Mouse (Mus musculus) retina, adult 2 months (tissue): ENCODE measurements at regions not wholly inside any gene's neighbourhood (a gene's known extent, or its start where the extent isn't known, plus 50 kb on each side); places are given as distances from the start of the nearest gene placed in this dataset.

Experiments
- DNase-seq: peaks from one replicate; pipeline ENCODE4 v3.0.0-alpha.2; 2012; ENCODE audit warnings: low read depth, low spot score

DNA sequence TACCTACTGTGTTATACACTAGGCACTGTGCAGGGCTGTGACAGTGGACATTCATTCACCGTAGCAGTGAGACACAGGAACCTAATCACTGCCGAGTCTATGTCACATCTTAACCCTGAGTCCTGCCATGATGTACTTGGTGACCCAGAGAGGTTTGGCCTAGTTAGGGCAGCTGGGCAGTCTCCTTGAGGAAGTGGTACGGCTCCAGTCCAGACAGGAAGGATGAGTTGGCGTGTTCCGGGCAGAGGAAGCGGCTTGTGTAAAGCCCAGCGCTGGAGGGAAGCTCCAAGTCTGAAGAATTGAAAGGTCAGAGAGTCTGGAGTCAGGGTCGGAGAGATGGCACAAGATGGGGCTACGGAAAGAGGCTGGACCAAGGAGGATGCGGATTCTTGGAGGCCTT lies 99.4 kb upstream of the Smim15 start:
- no peak for DNase-seq

DNA sequence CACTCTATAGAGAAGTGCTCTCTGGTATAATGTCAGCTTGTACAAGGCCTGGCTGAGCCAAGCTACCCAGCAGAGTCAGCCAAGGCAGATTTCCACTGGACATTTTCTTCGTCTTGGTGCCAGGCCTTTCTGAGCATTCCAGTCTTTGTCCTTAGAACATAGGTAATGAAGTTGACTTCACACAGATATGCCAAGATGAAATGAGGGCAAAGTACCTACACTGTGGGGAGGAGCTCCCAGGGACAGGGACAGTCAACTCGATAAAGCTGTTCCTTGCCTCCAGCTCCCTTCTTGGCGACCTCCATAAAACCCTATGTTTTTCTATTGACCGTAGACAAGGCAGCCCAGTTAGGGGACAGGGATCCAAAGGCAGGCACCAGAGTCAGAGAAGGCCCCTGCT lies 101.3 kb upstream of the Smim15 start:
- no peak for DNase-seq

DNA sequence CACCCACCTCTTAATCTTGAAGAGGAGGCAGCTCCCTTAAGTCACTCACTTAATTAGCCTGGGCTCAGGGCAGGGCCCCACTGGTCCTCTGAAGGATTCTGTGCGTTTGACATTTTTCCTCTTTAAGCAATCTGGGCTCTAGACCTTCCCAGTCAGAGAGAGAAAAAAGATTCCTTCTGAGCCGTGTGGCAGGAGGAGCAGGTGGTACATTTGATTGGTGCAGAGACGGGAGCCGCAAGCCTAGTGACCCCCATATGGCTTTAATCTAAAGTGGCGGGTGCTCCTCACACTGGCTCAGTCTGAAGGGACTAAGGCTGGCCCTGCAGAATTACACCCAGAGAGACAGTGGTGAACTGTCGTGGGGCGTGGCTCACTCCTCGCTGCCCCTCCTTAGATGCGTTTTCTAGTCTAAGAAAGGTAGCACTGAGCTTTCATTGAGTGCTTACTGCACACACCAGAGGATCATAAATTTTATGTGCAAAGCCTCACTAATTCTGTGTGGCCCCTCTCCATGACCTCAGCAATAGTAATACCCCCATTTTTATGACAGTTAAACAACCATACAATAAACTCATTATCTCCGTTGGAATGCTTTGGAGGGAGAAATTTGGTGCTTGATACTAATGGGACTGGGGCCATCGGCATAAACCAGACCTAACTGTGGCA lies 101.8 kb upstream of the Smim15 start:
- DNase-seq: no peak

DNA sequence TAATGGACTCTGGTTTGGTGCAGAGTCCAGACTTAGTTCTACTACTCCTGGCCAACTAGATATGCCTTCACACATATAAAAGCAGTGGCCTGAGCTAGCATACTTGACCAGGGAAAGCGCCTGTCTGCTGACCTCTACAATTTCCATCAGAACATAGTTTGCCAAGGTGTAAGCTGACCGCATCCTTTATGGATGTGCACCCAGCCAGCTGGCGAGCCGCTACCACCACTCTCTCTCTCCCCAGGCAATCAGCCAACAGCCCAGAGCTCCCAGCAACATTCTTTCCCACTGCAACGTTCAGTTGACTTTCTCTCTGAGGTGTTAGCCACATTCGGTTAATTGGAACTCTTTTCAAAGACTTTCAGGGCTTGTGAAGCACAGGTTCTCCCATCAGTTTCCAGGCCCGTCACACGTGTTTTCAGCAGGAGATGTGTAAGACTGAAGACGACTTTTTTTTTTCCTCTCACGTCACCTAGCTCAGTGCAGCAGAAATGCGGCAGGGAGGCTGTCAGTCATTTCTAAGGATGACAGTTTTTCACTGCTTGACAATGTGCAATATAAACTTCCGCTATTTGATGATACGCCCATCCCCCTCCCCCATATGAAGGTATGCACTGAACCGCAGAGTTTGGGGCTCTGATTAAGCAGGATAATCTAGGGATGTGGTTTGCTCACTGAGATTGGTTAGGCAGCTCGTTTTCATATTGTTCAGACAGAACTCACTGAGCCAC lies 104.2 kb upstream of the Smim15 start:
- no peak for DNase-seq

DNA sequence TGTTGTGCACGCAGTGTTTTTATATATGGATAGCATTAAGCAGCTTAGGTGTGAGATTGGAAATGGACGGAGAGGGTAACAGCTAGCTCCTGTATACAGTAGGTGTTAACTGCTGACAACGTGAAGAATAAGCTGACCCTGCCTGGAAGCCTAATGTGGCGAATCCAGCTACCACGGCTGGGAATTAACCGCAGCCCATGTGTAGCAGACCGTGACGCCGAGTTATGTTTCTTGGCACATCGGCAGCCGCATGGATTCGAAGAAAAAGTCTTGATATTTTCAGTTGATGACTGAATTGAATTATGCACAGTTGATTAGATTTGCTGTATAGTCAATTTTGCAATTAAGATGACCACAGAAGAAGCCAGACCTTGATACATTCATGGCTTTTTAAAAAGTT lies 108.6 kb upstream of the Smim15 start:
- no peak for DNase-seq

DNA sequence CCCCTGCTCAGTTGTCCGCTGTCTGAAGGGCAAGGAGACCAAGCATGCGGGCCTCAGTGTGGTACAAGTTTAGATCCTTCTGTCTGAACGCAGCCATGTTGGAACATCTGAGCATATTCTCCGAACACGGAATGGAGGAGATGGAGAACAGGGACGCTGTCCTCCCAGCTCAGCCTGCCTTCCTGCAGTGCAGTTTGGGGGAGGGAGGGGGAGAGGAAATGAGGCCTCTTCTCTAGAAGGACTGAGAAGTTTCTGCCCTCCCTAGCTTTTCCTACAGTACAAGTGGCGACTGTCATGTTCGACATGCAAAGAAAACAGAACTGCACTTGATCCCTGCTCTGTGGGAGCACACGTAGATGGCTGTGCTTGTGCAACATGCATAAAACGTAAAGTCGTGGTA lies 109.6 kb upstream of the Smim15 start:
- DNase-seq: no peak

DNA sequence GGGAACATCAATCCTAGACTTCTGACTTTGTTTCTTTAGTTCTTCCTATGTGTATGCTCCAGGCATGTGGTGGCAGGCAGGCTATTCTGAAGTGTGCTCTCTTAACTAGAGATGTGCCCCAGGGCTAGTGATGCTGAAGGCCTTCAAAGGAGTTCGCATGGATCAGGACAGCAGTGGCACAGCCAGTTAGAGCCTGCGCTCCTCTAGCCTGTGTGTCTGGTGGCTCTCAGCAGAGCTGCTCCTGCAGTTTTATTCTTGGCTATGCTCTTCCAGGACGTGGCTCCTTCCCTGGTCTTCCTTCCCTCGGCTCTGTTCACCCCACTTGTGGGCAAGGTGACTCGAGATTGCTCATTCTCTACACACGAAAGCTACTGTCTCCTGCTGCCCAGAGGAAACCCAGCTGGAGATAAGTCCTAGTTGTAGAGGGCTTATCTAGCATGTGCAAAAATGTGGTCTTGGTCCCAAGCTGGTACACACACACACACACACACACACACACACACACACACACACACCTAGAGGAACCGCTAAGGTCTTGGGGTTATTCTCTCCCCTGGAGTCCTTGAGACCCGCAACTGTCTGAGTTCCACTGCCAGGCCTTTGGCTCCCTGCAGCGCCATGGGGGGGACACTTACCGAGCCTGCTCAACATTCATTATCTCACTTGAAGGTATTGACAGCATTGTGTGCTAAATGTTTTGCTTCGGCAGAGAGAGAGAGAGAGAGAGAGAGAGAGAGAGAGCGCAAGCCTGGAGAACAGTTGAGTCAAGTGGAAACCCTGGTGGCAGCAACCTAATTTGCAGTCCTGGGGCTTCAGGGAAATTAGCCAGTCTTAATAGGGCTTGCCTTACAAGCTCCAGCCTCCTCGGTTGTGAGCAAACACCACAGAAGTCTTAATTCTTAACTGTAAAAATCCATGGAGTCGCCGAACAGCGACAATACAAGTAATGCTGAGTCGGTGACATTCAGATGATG lies 110.4 kb upstream of the Smim15 start:
- DNase-seq: no peak

DNA sequence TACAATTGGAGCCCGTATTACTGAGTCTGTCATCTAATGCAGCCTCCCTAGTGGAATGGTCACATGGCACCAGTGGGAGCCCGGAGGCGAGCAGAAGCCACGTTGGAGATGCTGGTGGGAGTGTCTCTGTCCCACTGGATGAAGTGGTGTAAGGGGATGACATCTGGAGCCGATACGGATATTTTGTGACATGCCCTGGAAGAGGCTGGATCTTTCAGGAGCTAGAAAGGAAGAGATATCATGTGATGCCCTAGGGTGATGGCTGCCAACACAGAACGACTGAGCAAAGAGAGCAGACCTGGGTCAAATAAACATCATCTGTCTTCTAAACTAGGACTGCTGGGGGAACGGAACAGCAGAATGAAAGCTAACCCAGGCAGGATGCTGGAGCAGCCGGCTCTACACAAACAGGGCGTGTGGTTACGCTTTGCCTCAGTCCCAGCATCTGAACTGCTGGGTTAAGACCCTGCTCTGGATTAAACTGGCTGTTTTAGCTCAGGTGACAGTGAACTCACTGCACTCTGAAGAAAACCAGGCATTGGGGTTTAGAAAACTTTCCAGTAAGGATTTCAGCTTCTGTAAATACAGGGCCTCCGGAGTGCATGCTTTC lies 111.7 kb upstream of the Smim15 start:
- no peak for DNase-seq

DNA sequence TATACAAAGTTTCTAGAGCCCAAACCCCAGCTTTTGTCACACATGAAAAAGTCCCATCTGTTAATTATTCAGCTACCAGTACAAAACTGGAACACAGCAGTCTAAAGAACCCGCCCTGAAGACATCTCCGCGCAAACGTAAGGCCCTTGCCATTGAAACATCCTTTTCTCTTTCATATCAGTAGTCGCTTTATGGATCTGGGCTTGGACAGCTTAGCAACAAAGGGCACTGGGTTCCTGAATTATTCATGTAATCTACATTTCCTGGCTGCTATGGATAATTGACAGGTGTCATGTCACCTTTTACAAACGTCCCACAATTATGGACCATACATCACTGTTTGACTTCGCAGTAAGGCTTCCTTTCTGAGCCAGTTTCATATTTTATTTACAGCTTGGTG lies 113.0 kb upstream of the Smim15 start:
- DNase-seq: no peak

DNA sequence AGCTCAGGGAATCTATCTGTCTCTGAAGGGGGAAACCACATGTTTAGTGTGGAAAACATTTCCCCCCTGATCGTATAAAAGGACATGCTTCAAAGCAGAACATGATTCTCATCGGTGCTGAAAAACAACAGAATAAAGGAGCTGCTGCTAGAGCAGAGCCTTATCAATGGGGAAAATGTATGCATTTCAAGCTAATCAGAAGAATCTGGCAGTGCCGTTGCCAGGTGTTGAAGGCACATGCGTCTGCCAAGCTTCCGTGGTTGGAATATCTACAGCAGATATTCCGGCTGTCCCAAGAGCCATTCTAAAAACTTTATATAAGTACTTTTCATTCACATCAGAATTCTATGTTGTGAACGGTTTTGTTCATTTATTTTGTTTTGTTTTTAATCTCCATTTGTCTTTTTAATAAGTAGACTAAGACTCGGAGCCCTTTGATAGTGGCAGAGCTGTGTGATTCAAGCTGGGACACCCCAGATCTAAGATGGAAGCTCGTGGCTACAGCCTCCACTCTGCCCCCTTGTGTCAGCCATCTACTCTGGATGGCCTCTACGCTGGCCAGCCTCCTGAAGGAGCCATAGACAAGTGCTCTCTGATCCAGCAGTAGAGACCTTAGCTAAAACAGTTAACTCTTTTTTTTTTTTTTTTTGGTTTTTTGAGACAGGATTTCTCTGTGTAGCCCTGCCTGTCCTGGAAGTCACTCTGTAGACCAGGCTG lies 116.6 kb upstream of the Smim15 start:
- DNase-seq: no peak

DNA sequence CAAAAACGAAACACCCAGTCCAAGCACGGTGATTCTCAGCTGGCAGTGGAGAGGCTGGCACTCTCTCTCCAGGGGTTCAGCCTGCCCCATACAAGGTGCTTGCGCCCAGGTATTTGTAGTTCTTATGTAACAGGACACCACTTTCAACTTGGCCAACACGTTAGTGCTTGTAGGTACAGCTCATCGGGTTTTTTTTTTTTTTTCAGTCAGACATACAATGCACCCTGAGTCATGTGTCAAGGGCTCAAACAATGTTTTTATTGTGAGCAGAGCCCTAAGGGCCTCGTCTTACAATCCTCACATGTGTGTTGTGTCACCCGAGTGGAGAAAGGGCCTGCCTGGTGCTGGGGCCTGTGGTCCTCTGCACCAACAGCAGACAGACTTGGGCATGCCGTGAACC lies 118.8 kb upstream of the Smim15 start:
- DNase-seq: no peak

DNA sequence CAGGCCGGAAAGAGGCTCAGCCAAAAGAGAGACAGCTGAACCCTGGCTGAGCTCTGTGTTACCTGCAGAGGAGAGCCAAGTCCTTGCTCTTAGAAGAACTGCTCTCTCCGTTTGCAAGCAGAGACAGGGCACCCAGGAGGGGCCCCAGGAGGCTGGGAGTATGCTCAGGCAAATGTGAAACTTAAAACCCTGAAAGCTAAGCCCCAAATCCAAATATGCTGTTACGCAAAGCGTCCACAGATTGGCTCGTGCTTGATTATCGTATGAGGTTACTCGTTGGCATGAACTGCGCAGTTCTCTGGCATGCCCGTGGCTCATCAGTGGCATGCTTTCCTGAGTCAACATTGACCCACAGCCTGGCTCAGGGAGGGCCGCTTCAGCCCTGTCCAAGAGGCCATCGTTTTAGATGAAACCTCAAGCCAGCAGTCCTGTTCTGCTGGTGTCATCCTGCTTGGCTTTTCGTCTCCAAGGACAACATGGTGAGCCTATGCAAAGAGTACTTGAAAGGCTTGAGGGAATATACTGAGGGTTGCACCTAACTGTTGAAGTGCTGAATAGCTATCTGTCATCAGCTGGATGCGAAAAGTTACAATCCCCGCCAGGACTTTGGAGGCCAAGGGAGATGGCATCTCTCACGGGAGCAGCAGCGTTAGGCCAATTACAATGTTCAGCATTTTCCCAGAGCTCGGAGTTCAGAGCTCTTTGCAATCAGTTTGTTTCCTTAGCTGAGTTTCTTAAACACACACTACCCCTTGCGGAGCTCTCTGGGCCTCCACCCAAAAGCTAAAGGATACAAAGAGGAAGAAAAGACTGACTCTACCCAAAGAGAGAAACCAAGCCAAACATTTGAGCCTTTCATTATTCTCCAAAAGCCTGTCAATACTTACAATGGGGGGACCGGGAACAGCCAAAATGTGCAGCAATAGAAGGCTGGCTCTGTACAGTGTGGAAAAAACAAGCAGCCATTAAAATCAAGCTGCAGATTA lies 120.8 kb upstream of the Smim15 start:
- no peak for DNase-seq

DNA sequence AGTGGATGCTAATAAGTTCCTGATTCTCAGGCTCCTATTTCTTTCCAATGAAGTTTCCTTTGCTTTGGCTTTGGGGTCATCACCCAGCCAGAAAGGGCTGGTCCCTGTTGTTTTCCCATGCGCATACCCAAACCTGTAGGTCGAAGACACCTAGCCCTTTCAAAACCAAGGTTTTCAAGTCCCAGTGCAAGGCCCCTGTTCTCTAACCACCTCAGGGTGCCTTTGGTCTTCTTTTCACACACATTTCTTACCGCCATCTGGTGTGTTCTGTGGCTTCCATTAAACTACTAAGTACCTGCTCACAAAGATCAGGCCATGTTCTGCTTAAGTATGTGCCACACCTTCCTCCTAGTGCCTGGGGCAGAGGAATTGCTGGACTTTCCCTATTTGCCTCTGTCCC lies 124.8 kb upstream of the Smim15 start:
- DNase-seq: no peak

DNA sequence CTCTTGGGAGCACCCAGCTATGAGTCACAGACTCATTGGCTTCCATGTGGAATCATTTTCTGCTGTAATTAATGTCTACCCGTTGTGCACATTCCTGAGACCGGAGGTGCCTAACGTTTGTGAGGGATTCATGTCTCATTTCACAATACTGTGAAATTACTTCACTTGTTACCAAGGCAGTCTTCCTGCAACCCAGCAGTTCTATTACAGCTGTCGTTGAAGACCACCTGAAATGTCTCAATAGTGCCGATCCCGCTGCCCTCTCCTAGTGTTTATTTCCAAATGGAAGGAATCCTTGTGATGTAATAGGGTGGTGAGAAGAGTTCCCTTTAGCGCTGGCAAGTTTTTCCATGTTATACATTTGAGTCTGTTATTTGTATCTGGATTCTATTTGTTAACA lies 125.8 kb upstream of the Smim15 start:
- no peak for DNase-seq

DNA sequence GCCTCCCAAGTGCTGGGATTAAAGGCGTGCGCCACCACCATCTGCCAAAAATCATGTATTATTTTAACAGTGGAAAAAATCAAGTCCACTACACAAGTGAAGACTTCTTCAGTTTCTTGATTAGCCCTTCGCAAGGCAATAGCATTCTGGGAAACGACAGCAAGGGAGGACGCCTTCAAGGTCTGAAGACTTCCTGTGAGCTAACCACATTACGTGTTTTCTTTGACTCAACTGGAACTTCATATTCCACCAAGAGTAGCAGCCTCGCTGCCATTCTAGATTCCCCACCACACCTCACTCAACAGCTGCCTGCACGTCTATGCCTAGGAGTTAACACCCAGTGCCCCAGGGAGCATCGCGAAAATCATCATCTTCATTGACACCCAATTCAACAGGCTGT lies 126.2 kb upstream of the Smim15 start:
- no peak for DNase-seq

DNA sequence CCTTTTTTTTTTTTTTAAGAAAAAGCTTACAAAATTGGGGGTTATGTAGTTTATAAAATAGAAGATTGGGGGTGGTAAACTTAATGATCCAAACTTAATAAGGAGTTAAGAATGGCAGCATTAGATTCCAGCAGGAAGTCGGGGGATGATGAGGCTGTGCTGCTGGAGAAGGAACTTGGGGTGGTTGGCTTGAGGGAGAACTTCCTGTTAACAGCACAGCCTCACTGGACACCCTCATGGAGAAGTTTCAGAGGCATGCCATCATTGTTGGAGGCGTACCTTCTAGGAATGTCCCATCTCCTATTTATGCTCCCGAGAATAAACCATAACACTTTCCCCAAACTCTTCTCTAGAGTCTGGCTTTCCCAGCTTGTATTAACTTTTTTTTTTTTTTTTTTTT lies 126.7 kb upstream of the Smim15 start:
- no peak for DNase-seq

DNA sequence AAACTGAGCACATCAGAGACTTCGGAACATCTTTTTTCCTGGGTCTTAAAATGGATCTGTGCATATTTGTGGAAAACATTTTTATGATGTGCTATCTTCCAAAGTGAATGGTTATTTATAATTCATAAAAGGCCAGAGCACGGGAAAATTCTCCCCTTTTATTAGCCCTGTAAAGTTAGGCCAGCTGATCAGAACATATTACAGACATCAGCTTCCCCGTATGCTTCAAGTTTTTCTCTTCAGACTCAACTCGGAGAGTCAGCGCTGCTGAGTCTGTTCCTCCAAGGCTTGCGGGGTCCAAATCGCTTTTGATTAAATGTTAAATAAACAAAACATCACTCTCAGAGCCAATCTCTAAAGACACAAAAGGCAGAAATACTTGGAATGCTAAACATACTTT lies 134.1 kb upstream of the Smim15 start:
- no peak for DNase-seq

DNA sequence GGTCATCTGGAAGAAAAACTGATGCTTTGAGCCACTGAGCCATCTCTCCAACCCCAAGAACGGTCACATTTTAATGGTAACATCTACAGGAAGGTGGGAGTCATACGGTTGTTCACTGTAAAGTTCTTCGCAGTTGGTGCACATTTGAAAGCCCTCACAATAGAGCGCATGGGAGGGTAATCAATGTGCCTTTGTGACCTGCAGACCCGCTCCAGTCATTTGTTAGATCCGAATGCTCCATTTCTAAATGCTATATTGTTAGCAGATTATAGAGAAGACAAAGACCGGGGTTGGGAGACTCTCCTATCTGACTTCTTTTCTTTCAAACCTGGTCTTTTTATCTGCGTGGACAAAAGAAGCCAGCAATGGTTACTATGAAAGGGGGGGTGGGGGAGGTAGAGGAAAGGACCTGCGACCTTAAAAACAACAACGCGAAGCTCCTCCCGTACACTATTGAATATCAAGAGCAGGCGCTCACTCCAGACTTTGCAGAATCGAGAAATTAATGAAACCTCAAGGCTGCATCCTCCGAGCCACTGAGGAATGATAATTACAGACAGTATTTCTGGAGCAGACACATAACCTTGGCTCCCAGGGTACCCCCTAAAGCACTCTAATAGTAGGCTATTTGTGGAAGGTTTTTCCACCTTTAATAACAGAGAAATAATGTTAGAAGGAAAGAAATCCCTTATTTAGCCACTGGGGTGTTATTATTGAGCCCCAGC lies 134.7 kb upstream of the Smim15 start:
- no peak for DNase-seq

DNA sequence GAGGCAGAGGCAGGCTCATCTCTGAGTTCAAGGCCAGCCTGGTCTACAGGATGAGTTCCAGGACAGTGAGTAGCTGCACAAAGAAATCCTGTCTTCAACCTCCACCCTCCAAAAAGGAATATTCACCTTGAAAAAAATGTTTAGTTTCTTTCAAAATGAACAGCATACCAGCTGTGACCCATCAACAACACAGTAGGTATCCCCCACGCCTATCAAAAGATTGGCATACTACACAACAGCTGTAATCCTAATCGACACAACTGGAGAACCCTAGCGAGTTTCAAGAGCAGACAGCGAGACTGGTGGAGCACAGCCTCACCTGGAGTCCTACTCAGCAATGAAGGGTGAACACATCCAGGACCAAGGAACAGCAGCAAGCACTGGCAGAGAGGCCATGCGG lies 136.3 kb upstream of the Smim15 start:
- DNase-seq: no peak

DNA sequence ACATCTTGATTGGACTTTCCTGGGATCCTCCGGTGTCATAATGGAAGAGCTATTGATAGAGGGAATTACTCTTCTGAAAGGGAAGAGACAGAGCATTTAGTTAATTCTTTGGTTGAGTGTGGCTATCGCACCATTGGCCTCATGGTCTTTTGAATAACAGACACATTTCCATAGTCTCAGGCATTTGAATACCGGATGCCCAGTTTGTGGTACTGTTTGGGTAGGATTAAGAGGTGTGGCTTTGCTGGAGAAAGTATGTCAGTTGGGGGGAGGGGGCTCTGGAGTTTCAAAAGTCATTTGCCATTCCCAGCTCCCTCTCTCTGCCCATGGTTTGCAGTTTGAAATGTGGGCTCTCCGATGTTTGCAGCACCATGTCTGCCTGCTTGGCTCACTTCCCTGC lies 139.4 kb upstream of the Smim15 start:
- no peak for DNase-seq
